Mouse (Mus musculus) MEL (cell line): ENCODE measurements around the gene Lrp6. TPM values are rescaled to one million over a fixed set of nuclear protein-coding genes. Genes with fewer than 3 reads are reported as not detected.

Experiments
- DNase-seq: peaks from one replicate; pipeline ENCODE4 v3.0.0; 2011; ENCODE audit warnings: low read depth, low spot score
- H3K27ac ChIP-seq: 2 replicates; pipeline ENCODE4 v1.5.1; 2012; ENCODE audit warnings: low read depth, mild to moderate bottlenecking, control low read depth, low read length, moderate library complexity; ENCODE audit not compliant: control insufficient read depth
- H3K27me3 ChIP-seq, 2 experiments: fragments of 150-350 bp in 1 of 2; sonication (generic) in 1 of 2; 2 replicates each; pipeline ENCODE4 v1.6.1; 2012; ENCODE audit warnings: low read length in 2 of 2, mild to moderate bottlenecking in 2 of 2, improper control_type of control experiment in 1 of 2, moderate library complexity in 1 of 2; ENCODE audit not compliant: insufficient read depth in 2 of 2, control insufficient read depth in 1 of 2
- H3K36me3 ChIP-seq, 2 experiments: 2 replicates each; pipeline ENCODE4 v1.6.1; 2012 to 2014; ENCODE audit warnings: low read length in 2 of 2, improper control_type of control experiment in 1 of 2, inconsistent platforms in 1 of 2, mild to moderate bottlenecking in 1 of 2; ENCODE audit not compliant: insufficient read depth in 2 of 2, control insufficient read depth in 1 of 2
- H3K4me1 ChIP-seq, 2 experiments: fragments of 150-350 bp in 1 of 2; sonication (generic) in 1 of 2; 2 replicates each; pipeline ENCODE4 v1.6.1; 2012; ENCODE audit warnings: low read length in 2 of 2, improper control_type of control experiment in 1 of 2, mild to moderate bottlenecking in 1 of 2; ENCODE audit not compliant: insufficient read depth in 2 of 2, control insufficient read depth in 1 of 2
- H3K4me3 ChIP-seq, 2 experiments: fragments of 150-350 bp in 1 of 2; sonication (generic) in 1 of 2; 2 replicates each; pipeline ENCODE4 v1.5.1; 2012; ENCODE audit warnings: low read depth in 2 of 2, low read length in 2 of 2, mild to moderate bottlenecking in 2 of 2, moderate library complexity in 2 of 2, control low read depth in 1 of 2, improper control_type of control experiment in 1 of 2; ENCODE audit not compliant: control insufficient read depth in 1 of 2, insufficient read depth in 1 of 2
- H3K79me2 ChIP-seq: 2 replicates; pipeline ENCODE4 v1.6.1; 2012; ENCODE audit warnings: mild to moderate bottlenecking, low read length, moderate library complexity; ENCODE audit not compliant: control insufficient read depth, poor library complexity, insufficient read depth
- H3K9ac ChIP-seq: 2 replicates; pipeline ENCODE4 v1.6.1; 2012; ENCODE audit warnings: low read depth, mild to moderate bottlenecking, control low read depth, low read length, moderate library complexity; ENCODE audit not compliant: control insufficient read depth, poor library complexity, severe bottlenecking
- H3K9me3 ChIP-seq: fragments of 150-350 bp; sonication (generic); replicated peaks from 2 replicates; pipeline ENCODE4 v1.6.1; 2012; ENCODE audit warnings: mild to moderate bottlenecking, low read length, improper control_type of control experiment, moderate library complexity; ENCODE audit not compliant: insufficient read depth
- BHLHE40 ChIP-seq: IDR thresholded peaks from 2 replicates; pipeline ENCODE4 v1.6.1; 2012; ENCODE audit warnings: low read depth, mild to moderate bottlenecking, inconsistent platforms, low read length, improper control_type of control experiment, borderline replicate concordance
- CHD1 ChIP-seq: IDR thresholded peaks from 2 replicates; pipeline ENCODE4 v1.6.1; 2012; ENCODE audit warnings: low read depth, mild to moderate bottlenecking, inconsistent platforms, low read length, improper control_type of control experiment
- CTCF ChIP-seq, 3 experiments: IDR thresholded peaks in 2 of 3; conservative IDR thresholded peaks in 1 of 3; 2 replicates each; pipeline ENCODE4 v1.5.1; 2011 to 2012; ENCODE audit warnings: low read length in 3 of 3, low read depth in 2 of 3, mild to moderate bottlenecking in 2 of 3, improper control_type of control experiment in 1 of 3, inconsistent platforms in 1 of 3, mixed read lengths in 1 of 3, moderate library complexity in 1 of 3; ENCODE audit not compliant: control insufficient read depth in 1 of 3, insufficient read depth in 1 of 3, poor library complexity in 1 of 3, severe bottlenecking in 1 of 3
- E2F4 ChIP-seq: IDR thresholded peaks from 2 replicates; pipeline ENCODE4 v1.6.1; 2011; ENCODE audit warnings: low read depth, low read length, improper control_type of control experiment, borderline replicate concordance
- ETS1 ChIP-seq: IDR thresholded peaks from 2 replicates; pipeline ENCODE4 v1.6.1; 2012; ENCODE audit warnings: low read depth, mild to moderate bottlenecking, inconsistent platforms, low read length, improper control_type of control experiment, moderate library complexity
- HCFC1 ChIP-seq: IDR thresholded peaks from 2 replicates; pipeline ENCODE4 v1.6.1; 2012; ENCODE audit warnings: low read depth, mild to moderate bottlenecking, inconsistent platforms, low read length, improper control_type of control experiment, moderate library complexity
- JUND ChIP-seq: IDR thresholded peaks from 2 replicates; pipeline ENCODE4 v1.6.1; 2011; ENCODE audit warnings: low read depth, mild to moderate bottlenecking, improper control_type of control experiment, low read length
- KAT2A ChIP-seq: conservative IDR thresholded peaks from 2 replicates; pipeline ENCODE4 v1.6.1; 2012; ENCODE audit warnings: low read depth, low read length, improper control_type of control experiment, inconsistent platforms
- MAX ChIP-seq: IDR thresholded peaks from 2 replicates; pipeline ENCODE4 v1.6.1; 2011; ENCODE audit warnings: low read length, improper control_type of control experiment
- MAZ ChIP-seq: IDR thresholded peaks from 2 replicates; pipeline ENCODE4 v1.6.1; 2012; ENCODE audit warnings: low read depth, mild to moderate bottlenecking, inconsistent platforms, low read length, improper control_type of control experiment
- MEF2A ChIP-seq: IDR thresholded peaks from 2 replicates; pipeline ENCODE4 v1.6.1; 2014; ENCODE audit warnings: low read depth, mild to moderate bottlenecking, inconsistent platforms, low read length, improper control_type of control experiment; ENCODE audit not compliant: poor library complexity, insufficient replicate concordance, severe bottlenecking; ENCODE audit errors: extremely low read depth
- MXI1 ChIP-seq: IDR thresholded peaks from 2 replicates; pipeline ENCODE4 v1.6.1; 2011; ENCODE audit warnings: mild to moderate bottlenecking, low read depth, low read length, improper control_type of control experiment
- MYB ChIP-seq: IDR thresholded peaks from 2 replicates; pipeline ENCODE4 v1.6.1; 2011; ENCODE audit warnings: mild to moderate bottlenecking, low read depth, low read length, improper control_type of control experiment
- MYC ChIP-seq: IDR thresholded peaks from 2 replicates; pipeline ENCODE4 v1.6.1; 2011; ENCODE audit warnings: low read depth, mild to moderate bottlenecking, low read length, improper control_type of control experiment, moderate library complexity
- NRF1 ChIP-seq: IDR thresholded peaks from 2 replicates; pipeline ENCODE4 v1.6.1; 2014; ENCODE audit warnings: low read depth, mild to moderate bottlenecking, inconsistent platforms, low read length, improper control_type of control experiment, moderate library complexity; ENCODE audit not compliant: poor library complexity, insufficient read depth, severe bottlenecking
- POLR2A ChIP-seq, 2 experiments: IDR thresholded peaks; 2 replicates each; pipeline ENCODE4 v1.6.1; 2011 to 2012; ENCODE audit warnings: low read length in 2 of 2, mild to moderate bottlenecking in 2 of 2, control low read depth in 1 of 2, improper control_type of control experiment in 1 of 2, low read depth in 1 of 2, moderate library complexity in 1 of 2; ENCODE audit not compliant: control insufficient read depth in 1 of 2, insufficient read depth in 1 of 2, poor library complexity in 1 of 2
- POLR2AphosphoS2 ChIP-seq: IDR thresholded peaks from 2 replicates; pipeline ENCODE4 v1.6.1; 2011; ENCODE audit warnings: low read length, improper control_type of control experiment
- RAD21 ChIP-seq: IDR thresholded peaks from 2 replicates; pipeline ENCODE4 v1.6.1; 2011; ENCODE audit warnings: mild to moderate bottlenecking, low read depth, low read length, improper control_type of control experiment
- RCOR1 ChIP-seq: IDR thresholded peaks from 2 replicates; pipeline ENCODE4 v1.6.1; 2012; ENCODE audit warnings: low read depth, mild to moderate bottlenecking, inconsistent platforms, low read length, improper control_type of control experiment
- SIN3A ChIP-seq: IDR thresholded peaks from 2 replicates; pipeline ENCODE4 v1.6.1; 2012; ENCODE audit warnings: low read length, improper control_type of control experiment, inconsistent platforms
- SMC3 ChIP-seq: IDR thresholded peaks from 2 replicates; pipeline ENCODE4 v1.6.1; 2011; ENCODE audit warnings: low read depth, low read length, improper control_type of control experiment
- TAL1 ChIP-seq: IDR thresholded peaks from 2 replicates; pipeline ENCODE4 v1.6.1; 2012; ENCODE audit warnings: mild to moderate bottlenecking, inconsistent platforms, low read length, moderate library complexity, mixed read lengths
- ZC3H11A ChIP-seq: IDR thresholded peaks from 2 replicates; pipeline ENCODE4 v1.6.1; 2012; ENCODE audit warnings: low read depth, mild to moderate bottlenecking, inconsistent platforms, low read length, improper control_type of control experiment
- ZMIZ1 ChIP-seq: IDR thresholded peaks from 2 replicates; pipeline ENCODE4 v1.6.1; 2012; ENCODE audit warnings: low read depth, mild to moderate bottlenecking, inconsistent platforms, low read length, improper control_type of control experiment, moderate library complexity
- ZNF384 ChIP-seq: IDR thresholded peaks from 2 replicates; pipeline ENCODE4 v1.6.1; 2012; ENCODE audit warnings: low read depth, mild to moderate bottlenecking, inconsistent platforms, low read length, improper control_type of control experiment
- polyA plus RNA-seq, 2 experiments: library from polyadenylated mRNA; stranded (reverse) in 1 of 2; unstranded in 1 of 2; fragments of >175 nt in 1 of 2; fragments of >200 nt in 1 of 2; gene quantifications; 2 replicates each; pipeline versions ENCODE4 v1.2.1 to v1.2.4; 2012; ENCODE audit warnings: low replicate concordance in 2 of 2, low read depth in 1 of 2; ENCODE audit not compliant: insufficient read length in 2 of 2, insufficient read depth in 1 of 2, missing spikeins in 1 of 2
- total RNA-seq: library from RNA; depleted of rRNA; stranded (reverse); fragments of 300-350 nt; gene quantifications from 2 replicates; pipeline ENCODE4 v1.2.3, GENCODE M21; 2012

Gene Lrp6
- total and polyA plus RNA-seq, 3 experiments: 13.1 to 25.7 (median 17.2) TPM

GRCm38 (mm10) chr6:134584616-134585015 lies 17.9 kb upstream of the Lrp6 start:
- DNase-seq: no peak
- TF ChIP-seq ZMIZ1 (no peak), MAZ (no peak), TAL1 (no peak), JUND (no peak), ZNF384 (no peak), ETS1 (no peak), POLR2A (IDR thresholded peaks at IDR 0.05; ENCODE audit: control insufficient read depth in 1 of 2, insufficient read depth in 1 of 2, low read depth in 1 of 2, low read length in 2 of 2, poor library complexity in 1 of 2) (no peak), SIN3A (no peak), MYB (no peak), KAT2A (no peak), NRF1 (no peak), BHLHE40 (no peak), RAD21 (no peak), MXI1 (no peak), ZC3H11A (no peak), CHD1 (no peak), CTCF (IDR thresholded peaks at IDR 0.05 in 2 of 3, conservative IDR thresholded peaks at IDR 0.05 in 1 of 3; ENCODE audit: control insufficient read depth in 1 of 3, insufficient read depth in 1 of 3, low read depth in 2 of 3, low read length in 3 of 3, poor library complexity in 1 of 3, severe bottlenecking in 1 of 3) (no peak), MYC (no peak)
- Histone ChIP-seq H3K27me3 (peaks cover 14 to 18% of the 10 kb centered on the region in 2 experiments), H3K27ac (no peak overlapping the region), H3K79me2 (no peaks in the 10 kb centered on the region), H3K4me1 (no peaks in the 10 kb centered on the region), H3K9ac (no peak overlapping the region), H3K36me3 (no peaks in the 10 kb centered on the region), H3K9me3 (no peaks in the 10 kb centered on the region), H3K4me3 (no peak overlapping the region)

DNA sequence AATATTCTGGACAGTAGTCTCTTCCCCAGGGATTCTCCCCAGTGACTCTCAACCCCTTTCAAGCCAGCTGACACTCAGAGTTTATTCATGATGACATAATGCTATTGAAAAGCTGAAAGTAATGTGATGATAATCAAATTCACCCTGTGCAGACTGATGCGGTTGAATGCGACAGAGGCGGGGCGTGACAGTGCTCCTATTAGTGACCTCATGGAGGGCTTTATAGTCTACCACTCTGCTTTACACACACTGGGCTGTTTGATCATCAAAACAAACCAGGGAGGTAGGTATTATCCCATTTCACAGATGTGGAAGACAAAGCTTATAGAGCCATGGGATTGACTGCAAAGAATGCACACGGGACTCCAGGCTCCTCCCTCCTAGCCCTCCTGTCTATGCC lies 15.3 kb upstream of the Lrp6 start:
- H3K36me3 ChIP-seq: no peaks in the 10 kb centered on the region
- no peak for TF ChIP-seq TAL1
- no peak for TF ChIP-seq MEF2A
- no peak for TF ChIP-seq RCOR1
- no peak for TF ChIP-seq HCFC1
- no peak for TF ChIP-seq ZC3H11A
- TF ChIP-seq SIN3A: no peak
- TF ChIP-seq MYB: no peak
- TF ChIP-seq E2F4: no peak
- no peak for TF ChIP-seq MAX
- TF ChIP-seq CHD1: no peak
- TF ChIP-seq POLR2AphosphoS2: no peak
- no peak for TF ChIP-seq JUND
- TF ChIP-seq SMC3: no peak
- TF ChIP-seq BHLHE40: no peak

More for the DNA sequence above, 15.3 kb upstream of the Lrp6 start:
- Histone ChIP-seq H3K79me2 (no peaks in the 10 kb centered on the region), H3K27me3 (peaks cover 12 to 13% of the 10 kb centered on the region in 2 experiments), H3K4me3 (no peak overlapping the region), H3K9ac (no peak overlapping the region), H3K4me1 (no peaks in the 10 kb centered on the region), H3K9me3 (no peaks in the 10 kb centered on the region), H3K27ac (no peak overlapping the region)
- no peak for DNase-seq
